Mouse (Mus musculus): ENCODE results near the gene Poln. TPM values are rescaled to one million over a fixed set of nuclear protein-coding genes. Genes with fewer than 3 reads are reported as not detected.

Gene Poln
- total RNA-seq, 2 experiments from 2014 or later: 2.1 to 2.3 TPM

DNA sequence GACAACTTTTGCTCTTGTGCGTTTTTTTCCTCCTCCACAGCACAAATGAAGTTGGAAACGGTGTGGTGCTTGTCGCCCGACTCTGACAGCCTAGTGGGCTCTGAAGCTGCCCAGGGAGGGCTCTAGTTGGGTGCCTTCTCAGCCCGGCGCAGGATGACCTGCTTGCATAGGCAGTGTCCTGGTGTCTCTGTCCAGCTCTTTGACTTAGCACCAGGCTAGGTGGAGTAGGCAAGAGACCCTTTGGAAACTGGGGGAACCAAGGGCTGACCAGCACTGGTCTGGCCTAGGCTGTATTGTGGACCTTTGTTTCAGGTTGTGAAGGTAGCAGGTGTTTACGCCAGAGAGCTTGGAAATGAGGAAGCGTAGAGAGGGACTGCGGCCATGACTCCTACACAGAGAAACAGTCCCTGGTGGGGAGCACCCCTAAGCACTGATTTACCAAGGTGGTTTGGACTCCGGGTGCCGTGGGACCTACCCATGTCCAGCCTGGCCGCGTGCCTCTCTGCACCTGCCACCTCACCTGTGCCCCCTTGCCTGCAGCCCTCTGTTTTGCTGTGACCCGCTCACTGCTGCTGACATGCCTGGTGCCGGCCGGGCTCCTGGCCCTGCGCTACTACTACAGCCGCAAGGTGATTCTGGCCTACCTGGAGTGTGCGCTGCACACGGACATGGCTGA is 171.3 kb downstream of the Poln start:
- Histone ChIP-seq H3K4me3 (peak overlapping the region; percentile 92), H3K27ac (peak overlapping the region; percentile 96)
- TF ChIP-seq CTCF (IDR thresholded peaks at IDR 0.05): no peak
- no peak for DNase-seq (ENCODE audit: extremely low spot score in 1 of 2, low spot score in 2 of 2)
- intact Hi-C loops (cut with DNase I): loop anchor here (1.0 to 5.0 kb wide), 3 partner anchors 63 to 289 kb away; partner anchors contain the start of genes Cfap99, Mxd4 and Zfyve28

DNA sequence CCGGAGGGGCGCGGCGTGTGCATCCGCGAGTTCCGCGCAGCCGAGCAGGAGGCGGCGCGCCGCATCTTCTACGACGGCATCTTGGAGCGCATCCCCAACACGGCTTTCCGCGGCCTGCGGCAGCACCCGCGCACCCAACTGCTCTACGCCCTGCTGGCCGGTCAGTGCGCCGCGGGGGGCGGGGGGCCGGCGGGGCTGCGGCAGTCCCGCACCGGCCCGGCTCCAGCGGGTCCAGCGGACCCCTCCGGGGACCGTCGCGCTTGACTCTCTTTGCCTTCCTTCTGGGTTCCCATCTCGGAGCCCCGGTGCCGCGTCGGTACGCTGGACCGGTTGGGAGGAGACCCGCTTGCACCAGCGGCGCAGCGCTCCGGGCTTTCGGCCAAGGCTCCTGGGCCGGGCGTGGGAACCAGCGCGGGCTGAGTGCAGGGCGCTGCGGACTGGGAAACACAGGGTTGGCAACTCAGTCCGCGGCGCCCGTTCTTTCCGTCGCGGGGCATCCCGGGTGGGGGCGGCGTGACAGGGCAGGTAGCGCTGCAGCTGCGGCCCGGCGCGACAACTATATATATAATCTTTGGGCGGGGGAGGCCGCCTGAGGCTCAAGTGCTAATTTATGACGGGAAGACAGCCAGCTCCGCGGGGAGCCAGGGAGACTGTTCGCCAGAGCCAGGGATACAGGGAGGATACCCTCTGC is 172.1 kb downstream of the Poln start:
- no peak; the same call in 1 of the 2 replicates for TF ChIP-seq CTCF (IDR thresholded peaks at IDR 0.05)
- peak; percentile 75 to 81 for DNase-seq (ENCODE audit: extremely low spot score in 1 of 2, low spot score in 2 of 2)
- Histone ChIP-seq H3K4me3 (peak overlapping the region; percentile 92), H3K27ac (peak overlapping the region; percentile 96)
- intact Hi-C loops (cut with DNase I): loop anchor here (1.0 to 5.0 kb wide), 3 partner anchors 62 to 290 kb away; partner anchors contain the start of genes Cfap99, Mxd4 and Zfyve28

DNA sequence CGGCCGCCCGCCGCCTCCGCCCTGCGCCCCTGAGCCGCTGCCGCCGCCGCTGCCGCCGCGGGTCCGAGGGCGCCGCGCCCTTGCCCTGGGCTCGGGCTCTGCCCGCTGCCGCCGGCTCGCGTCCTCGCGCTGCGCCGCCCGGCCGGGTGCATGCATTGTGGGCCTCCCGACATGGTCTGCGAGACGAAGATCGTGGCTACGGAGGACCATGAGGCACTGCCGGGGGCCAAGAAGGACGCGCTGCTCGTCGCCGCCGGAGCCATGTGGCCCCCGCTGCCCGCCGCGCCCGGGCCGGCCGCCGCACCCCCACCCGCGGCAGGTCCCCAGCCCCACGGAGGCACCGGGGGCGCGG is 172.6 kb downstream of the Poln start:
- intact Hi-C loops (cut with DNase I): loop anchor here (1.0 to 5.0 kb wide), 3 partner anchors 61 to 291 kb away; partner anchors contain the start of genes Cfap99, Mxd4 and Zfyve28
- DNase-seq (ENCODE audit: extremely low spot score in 1 of 2, low spot score in 2 of 2): no peak
- H3K4me3 ChIP-seq: peak overlapping the region; percentile 92
- no peak for TF ChIP-seq CTCF (IDR thresholded peaks at IDR 0.05)
- peak overlapping the region; percentile 96 for H3K27ac ChIP-seq

DNA sequence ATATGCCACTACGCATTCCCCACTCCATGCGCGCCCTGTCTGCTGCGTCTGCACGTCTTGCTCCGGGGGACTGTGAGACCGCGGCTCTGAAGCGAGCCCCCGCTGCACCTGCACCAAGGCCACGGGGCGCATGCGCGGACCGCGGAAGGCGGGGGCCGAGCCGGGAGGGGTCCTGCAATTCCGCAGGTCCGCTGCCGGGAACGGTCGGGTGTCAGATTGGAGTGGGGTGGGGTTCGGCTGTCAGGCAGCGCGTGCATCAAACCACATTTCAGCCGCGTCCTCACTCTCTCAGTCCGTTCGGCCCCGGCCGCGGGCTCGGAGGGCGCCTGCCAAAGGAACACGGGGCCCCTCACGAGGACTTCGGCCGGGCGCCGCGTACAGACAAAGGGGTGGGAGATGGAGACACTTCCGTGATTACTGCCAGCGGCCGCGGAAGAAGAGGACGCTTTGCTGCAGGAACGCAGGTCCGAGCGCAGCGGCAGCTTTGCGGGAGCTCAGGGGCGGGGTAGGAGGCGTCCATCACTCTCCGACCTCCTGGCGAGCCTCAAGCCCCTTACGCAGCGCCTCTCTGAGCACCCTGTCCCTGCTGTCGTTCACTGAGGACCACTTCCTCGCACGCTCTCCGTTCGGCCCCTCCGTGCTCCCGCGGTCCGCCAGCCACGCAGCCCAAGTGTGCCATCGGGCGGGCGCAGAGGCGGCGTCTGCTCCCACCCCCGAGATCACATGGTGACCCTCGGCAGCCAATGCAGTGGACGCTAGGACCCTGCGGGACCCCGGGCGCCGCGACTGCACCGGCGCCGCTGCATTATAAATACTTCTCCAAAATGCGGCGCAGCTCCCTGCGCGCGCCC is 173.2 kb downstream of the Poln start, which contains the start of gene Nat8l:
Nat8l (plus strand) TSS at position 142 of the 851 bp plus-strand sequence.
- peak; percentile 90 to 91 for DNase-seq (ENCODE audit: extremely low spot score in 1 of 2, low spot score in 2 of 2)
- H3K4me3 ChIP-seq: peak within 1 kb of the TSS; percentile 92
- TF ChIP-seq CTCF (IDR thresholded peaks at IDR 0.05): no peak
- intact Hi-C loops (cut with DNase I): loop anchor here (1.0 to 5.0 kb wide), 3 partner anchors 13 to 291 kb away; partner anchors contain the start of genes Cfap99, Gm1673, Mxd4 and Zfyve28
- H3K27ac ChIP-seq: peak within 1 kb of the TSS; percentile 96

DNA sequence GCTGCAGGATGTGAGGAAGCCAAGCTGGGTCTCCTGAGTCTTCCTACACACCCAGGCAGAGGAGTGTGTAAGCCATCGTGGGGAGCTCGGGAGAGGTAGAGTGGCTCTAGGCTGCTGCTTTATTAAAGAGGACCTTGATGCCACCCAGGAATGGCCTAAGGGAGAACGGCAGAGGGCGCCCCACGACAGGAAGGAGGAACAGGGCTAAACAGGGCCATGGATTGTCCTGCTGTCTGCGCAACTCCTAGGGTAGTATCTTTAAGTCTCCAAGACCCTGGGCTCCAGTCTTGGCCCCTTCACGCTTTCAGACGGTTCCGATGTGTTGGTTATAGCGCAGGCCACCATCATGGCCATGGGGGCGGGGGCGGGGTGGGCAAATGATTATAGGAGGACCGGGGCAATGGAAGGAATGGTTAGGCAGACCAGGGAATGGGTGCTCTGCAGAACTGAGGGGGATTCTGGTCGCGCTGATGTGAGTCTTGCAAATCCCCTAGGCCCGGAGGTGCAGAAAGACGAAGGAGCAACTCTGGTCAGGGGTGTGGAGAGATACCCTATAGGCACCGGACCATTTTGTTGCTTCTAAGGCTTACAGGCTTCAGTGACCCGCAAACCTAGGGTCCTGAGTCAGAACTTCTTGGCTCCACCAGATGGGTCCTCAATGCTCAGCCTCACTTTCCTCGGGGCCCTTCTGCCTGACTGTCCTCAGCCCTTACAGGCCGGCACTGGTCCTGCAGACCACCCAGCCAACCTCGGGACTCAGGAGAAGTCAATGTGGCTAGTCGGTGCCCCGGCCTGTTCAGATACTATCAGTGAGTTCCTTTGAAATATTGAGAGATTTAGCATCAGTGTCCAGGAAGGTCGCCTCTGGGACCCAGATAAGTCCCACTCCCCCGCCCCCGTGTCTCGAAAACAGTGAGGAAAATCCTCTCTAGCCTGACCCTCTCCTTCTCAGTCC is 174.3 kb downstream of the Poln start:
- peak overlapping the region; percentile 92 for H3K4me3 ChIP-seq
- peak; percentile 62 to 73 for DNase-seq (ENCODE audit: extremely low spot score in 1 of 2, low spot score in 2 of 2)
- peak; percentile 64 for TF ChIP-seq CTCF (IDR thresholded peaks at IDR 0.05)
- peak overlapping the region; percentile 96 for H3K27ac ChIP-seq
- intact Hi-C loops (cut with DNase I): loop anchor here (1.0 to 5.0 kb wide), 3 partner anchors 12 to 292 kb away; partner anchors contain the start of genes Cfap99, Gm1673, Mxd4 and Zfyve28

DNA sequence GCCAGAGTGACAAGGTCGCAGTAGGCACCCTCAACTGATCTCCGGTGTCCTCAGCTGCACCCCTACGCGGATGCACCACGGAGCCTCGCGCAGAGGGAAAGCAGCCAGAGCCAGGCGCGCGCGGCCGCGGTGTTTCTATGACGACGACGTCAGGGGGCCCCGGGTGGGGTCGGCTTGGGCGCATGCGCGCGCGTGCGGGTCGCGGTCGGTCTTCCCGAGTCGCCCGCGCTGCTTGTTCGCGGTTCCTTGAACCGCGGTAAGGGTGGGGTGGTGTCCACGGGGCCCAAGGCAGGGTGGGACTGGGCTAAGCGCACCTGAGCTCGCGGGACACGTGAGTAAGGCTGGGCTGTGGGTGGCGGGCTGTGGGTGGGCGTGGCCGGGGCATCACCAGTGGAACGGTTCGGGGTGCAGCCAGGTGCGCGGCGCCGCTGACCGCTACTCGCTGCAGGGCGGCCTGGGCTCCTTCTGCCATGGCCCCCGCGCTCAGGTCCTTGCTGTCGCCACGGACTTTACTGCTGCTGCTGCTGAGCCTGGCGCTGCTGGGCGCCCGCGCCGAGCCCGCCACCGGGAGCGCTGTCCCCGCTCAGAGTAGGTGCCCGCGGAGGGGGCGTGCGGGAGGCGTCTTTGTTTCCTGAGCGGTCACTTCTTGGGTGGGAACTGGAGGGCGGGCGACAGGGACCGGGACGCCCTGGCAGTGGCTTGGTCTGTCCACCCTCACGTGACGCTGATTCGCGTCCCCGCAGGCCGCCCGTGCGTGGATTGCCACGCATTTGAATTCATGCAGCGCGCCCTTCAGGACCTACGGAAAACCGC is 185.7 kb downstream of the Poln start, which contains the start of gene Gm1673:
Gm1673 (plus strand) TSS at position 125 of the 813 bp plus-strand sequence.
- TF ChIP-seq CTCF (IDR thresholded peaks at IDR 0.05): peak; percentile 59
- intact Hi-C loops (cut with DNase I): loop anchor here (1.0 to 5.0 kb wide), 2 partner anchors 12 to 46 kb away; partner anchors contain the start of genes Nat8l and Nelfa

DNA sequence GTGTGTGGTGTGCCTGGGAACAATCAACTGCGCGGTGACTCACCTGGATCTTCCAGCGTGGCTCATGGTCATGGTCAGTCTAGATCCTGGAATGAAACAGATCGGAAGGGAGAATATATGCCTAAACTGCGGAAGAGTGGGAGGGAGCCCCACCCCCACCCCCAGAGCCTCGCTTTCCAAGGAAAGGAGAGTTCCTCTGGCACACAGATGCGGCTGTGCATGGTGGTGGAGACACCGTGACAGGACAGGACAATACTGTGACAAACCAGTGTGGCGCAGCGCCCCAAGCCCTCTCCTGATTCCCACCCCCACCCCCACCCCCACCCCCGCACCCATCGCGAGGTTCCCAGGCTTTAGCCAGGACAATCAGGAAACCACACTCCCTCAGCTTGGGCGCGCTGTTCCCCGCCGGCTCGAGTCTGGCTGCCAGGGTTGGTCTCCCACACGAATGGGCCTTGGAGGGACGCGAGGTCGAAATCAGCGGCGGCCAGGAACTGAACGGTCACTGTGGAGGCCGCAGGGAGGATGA is 186.5 kb downstream of the Poln start:
- intact Hi-C loops (cut with DNase I): loop anchor here (1.0 to 5.0 kb wide), 2 partner anchors 13 to 45 kb away; partner anchors contain the start of genes Nat8l and Nelfa
- TF ChIP-seq CTCF (IDR thresholded peaks at IDR 0.05): no peak
- no peak for DNase-seq (ENCODE audit: extremely low spot score in 1 of 2, low spot score in 2 of 2)
- H3K27ac ChIP-seq: peak overlapping the region; percentile 98
- peak overlapping the region; percentile 96 for H3K4me3 ChIP-seq

More for the DNA sequence above, 185.7 kb downstream of the Poln start, which contains the start of gene Gm1673:
- Histone ChIP-seq H3K27ac (peak within 1 kb of the TSS; percentile 98), H3K4me3 (peak within 1 kb of the TSS; percentile 96)
- DNase-seq (ENCODE audit: extremely low spot score in 1 of 2, low spot score in 2 of 2): peak; percentile 90 to 93

DNA sequence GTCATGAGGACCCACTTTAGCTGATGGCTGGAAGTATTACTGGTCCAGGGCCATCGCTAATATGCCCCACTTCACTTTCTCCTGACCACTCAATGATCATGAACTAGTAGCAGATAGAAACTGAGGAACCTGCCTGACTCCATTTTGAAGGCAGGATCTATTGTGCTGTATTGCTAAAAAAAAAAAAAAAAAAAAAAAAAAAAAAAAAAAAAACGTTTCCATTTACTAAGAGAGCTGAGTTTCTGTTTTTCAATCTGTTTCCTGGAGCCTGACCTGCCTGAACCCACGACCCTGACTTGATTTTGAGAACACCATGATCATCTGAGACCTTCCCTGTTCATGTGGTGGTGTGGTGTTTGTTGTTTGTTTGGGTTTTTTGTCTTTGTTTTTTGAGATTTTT is 193.0 kb downstream of the Poln start:
- intact Hi-C loops (cut with DNase I): no loop called here
- Histone ChIP-seq H3K4me3 (no peak overlapping the region), H3K27ac (no peak overlapping the region)
- DNase-seq (ENCODE audit: extremely low spot score in 1 of 2, low spot score in 2 of 2): no peak
- no peak for TF ChIP-seq CTCF (IDR thresholded peaks at IDR 0.05)

DNA sequence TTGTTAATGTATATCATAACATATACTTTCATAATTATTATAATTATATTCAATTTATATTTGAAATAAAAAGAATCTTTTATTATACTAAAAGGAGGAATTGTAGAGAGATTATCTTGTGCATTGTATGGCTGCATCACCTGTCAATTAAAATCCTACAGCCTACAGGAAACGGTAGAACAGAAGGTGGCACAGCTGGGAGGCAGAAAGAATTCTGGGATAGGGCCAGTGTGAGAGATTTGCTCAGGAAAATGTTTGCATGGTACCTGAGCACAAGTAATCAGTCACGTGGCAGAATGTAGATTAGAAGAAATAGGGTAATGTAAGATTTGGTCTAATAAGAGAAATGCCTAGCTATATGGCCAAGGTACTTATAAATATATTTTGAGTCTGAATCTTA is 194.5 kb downstream of the Poln start:
- intact Hi-C loops (cut with DNase I): no loop called here

More for the DNA sequence above, 194.5 kb downstream of the Poln start:
- no peak for TF ChIP-seq CTCF (IDR thresholded peaks at IDR 0.05)
- Histone ChIP-seq H3K27ac (no peak overlapping the region), H3K4me3 (no peak overlapping the region)
- DNase-seq (ENCODE audit: extremely low spot score in 1 of 2, low spot score in 2 of 2): no peak
